Mouse (Mus musculus) CD4-positive, CD25-positive, alpha-beta regulatory T cell, adult 4 months (primary cell): ENCODE measurements around the gene Abhd8. TPM values are rescaled to one million over a fixed set of nuclear protein-coding genes. Genes with fewer than 3 reads are reported as not detected.
"Not testable (repeated sequence)": the region's sequence is repeated elsewhere in the genome, so short reads cannot be mapped to it uniquely, and the experiment has no call there.

ENCODE experiments used
- ATAC-seq: one replicate; pipeline ENCODE4 v1.8.0; 2017
- polyA plus RNA-seq, 2 experiments: library from polyadenylated mRNA; unstranded; fragments of 100-300 nt; shearing (Covaris generic); gene quantifications; one replicate each; pipeline ENCODE4 v1.2.1; 2017

Abhd8 gene
- polyA plus RNA-seq, 2 experiments from 2014 or later = 16.3 to 19.5 TPM

DNA sequence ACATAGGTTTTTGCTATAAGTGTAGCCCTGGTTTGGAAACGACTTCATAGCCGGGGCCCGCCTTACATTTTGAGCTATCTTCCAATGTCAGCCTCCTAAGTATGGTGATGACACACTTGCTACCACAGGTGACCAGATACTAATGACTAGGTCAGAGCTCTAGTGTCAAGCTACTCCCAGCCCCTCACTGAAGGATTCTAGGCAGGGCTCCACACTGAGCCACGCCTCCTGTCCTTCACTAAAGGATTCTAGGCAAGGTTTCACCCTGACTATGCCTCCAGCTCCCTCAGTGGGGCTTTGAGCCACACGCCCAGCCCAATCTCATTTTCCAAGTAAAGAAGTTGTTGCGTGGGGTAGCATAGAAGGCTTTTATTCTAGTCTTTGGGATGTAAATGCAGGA, 2.7 kb downstream of the Abhd8 start:
- ATAC-seq = no peak

GRCm38 (mm10) chr8:71457659-71458270, 5.7 kb downstream of the Abhd8 start:
- ATAC-seq = no peak

DNA sequence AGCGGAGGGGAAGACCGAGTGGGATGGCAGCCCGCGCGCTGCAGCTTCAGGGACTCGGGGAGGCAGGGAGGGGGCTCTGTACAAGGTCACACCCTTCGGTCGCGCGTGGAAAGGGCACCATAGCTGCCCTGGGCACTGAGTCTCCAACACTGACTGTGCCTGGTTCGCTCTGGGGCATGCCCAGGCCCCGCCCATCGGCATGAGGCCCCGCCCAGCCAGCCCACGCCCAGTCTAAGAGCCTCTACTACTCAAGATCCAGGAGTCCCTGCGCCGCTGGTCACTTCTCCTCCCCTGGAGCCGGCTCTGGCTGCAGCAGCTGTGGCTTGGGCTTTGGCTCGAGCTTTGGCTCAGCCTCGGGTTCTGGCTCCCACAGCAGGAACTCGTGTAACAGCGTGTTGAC, 6.5 kb downstream of the Abhd8 start:
- no peak for ATAC-seq

- ATAC-seq = no peak
Observed at GRCm38 (mm10) chr8:71454668-71455067, 8.8 kb downstream of the Abhd8 start.

GRCm38 (mm10) chr8:71452669-71453068, 10.8 kb downstream of the Abhd8 start:
- no peak for ATAC-seq

- ATAC-seq = no peak
Observed at GRCm38 (mm10) chr8:71451777-71452176, 11.7 kb downstream of the Abhd8 start.

DNA sequence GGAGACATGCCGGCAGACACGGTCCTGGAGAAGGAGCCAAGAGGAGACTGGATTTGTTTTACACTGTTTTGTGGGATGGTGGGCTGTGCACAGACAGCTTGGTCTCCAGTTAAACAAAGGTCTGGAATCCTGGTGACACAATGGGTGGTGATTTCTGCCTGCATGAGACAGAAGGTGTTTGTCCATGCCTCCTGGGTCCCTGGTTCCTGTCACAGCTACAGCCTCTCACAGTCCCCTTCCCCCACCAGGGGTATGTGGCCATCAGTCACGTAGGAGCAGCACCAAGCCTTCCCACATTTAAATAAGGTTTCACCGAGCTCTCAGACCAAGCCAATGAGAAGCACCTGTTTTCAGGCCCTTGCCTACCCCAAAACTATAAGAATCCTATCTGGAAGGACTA, 12.1 kb downstream of the Abhd8 start:
- no peak for ATAC-seq

DNA sequence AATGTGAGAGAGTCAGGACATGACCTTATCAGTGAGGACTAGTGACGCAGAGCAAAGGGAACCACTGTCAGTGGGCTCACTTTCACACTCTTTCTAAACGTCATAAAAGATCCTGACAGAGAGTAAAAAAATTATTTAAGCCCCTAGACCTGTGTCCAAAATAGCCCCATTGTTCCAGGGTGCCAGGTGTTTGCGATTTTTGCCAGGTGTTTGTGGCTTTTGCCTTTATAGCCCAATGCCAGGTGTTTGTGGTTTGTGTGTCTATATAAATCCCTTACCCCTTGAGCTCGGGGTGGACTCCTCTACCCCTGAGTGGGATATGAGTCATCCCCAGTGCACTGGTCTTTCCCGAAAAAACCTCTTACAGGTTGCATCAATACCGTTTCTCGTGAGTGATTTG, 18.4 kb downstream of the Abhd8 start:
- no peak for ATAC-seq

GRCm38 (mm10) chr8:71441404-71441803, 22.1 kb downstream of the Abhd8 start:
- ATAC-seq = peak; percentile 74

DNA sequence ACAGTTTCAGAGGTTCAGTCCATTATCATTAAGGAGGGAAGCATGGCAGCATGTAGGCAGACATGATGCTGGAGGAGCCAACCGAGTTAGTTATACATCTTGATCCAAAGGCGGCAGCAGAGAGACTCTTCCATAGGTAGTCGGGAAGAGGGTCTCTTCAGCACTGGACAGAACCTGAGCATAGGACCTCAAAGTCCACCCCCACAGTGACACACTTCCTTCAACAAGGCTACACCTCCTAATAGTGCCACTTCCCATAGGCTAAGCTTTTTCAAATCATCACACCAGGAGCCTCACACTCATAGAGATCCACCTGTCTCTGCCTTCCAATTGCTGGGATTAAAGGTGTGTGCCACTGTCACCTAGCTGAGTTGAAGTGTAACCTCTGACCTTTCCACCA, 26.4 kb downstream of the Abhd8 start:
- no peak for ATAC-seq

GRCm38 (mm10) chr8:71432935-71433334, 30.5 kb downstream of the Abhd8 start:
- ATAC-seq = not testable (repeated sequence)

DNA sequence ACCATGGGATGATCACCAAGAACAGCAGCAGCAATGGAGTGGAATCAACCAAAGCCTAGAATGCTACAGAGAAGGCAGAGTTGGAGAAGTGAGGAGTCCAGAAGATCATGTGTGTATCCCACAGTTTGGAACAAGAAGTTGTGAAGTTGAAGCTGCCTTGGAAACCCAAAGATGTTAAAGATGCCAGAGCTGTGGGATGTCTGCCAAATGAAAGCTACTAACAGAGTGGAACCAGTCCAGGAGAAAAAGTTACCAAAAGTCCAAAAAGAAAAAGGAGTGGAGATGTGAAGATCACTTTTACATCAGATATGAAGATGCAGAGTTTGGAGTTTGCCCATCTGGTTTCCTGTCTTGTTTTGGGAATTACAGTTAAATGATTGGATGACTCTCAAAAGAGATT, 41.3 kb downstream of the Abhd8 start:
- no peak for ATAC-seq

GRCm38 (mm10) chr8:71411535-71412273, 51.8 kb downstream of the Abhd8 start:
- peak; percentile 63 for ATAC-seq

DNA sequence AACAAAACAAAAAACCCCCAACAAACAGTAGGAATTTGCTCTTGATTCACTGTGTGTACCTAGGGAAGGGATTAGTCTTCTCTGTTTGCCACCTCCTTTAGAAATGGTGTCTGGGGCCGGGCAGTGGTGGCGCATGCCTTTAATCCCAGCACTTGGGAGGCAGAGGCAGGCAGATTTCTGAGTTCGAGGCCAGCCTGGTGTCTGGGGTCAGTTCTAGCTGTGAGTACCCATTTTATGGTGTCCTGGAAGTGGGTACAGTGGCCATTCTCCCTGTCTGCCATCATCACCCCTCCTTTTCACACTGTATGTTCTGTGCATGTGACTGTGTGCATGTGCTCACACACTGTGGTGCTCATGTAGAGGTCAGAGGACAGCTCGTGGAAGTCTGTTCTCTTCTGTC, 55.2 kb downstream of the Abhd8 start:
- ATAC-seq = no peak

DNA sequence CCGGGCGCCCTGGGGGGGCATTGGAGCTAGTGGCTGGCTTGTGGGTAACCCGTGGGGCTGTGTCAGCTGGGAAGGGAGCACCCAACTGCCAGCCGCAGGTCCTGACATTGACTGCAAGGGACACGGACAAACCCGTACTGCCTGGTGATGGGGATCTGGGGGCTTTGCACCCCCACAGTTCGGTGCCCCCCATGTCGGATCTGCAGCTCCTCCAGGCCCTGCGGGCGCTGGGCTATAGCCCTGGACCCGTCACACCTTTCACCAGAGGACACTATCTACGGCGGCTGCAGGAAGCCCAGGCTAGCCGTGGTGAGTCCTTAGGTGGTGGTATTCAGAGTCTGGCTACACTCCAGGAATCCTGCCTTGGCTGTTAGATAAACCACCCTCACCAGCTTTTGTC, 56.0 kb downstream of the Abhd8 start:
- no peak for ATAC-seq

Other genes with a start within 250 kb of the Abhd8 start
- 10 to 100 TPM; 13.8 to 16.6 TPM for gene Myo9b, start 190.9 kb downstream of the Abhd8 start, polyA plus RNA-seq
- 10 to 100 TPM; 43.6 to 45.4 TPM for gene Haus8, start 190.7 kb downstream of the Abhd8 start, polyA plus RNA-seq
- 100 to 1,000 TPM; 292 to 321 TPM for gene Use1, start 96.8 kb downstream of the Abhd8 start, polyA plus RNA-seq
- gene Ocel1, start 92.4 kb downstream of the Abhd8 start, polyA plus RNA-seq = 1 to 10 TPM; 3.9 to 4.1 TPM
- gene Nr2f6, start 81.7 kb downstream of the Abhd8 start, polyA plus RNA-seq = under 1 TPM in 1 of 2 experiments, not detected in 1; 0.36 TPM
- gene Ushbp1, start 67.9 kb downstream of the Abhd8 start, polyA plus RNA-seq = not detected
- gene Babam1, start 66.8 kb downstream of the Abhd8 start, polyA plus RNA-seq = 10 to 100 TPM; 54.6 to 55.8 TPM
- gene Ankle1, start 57.6 kb downstream of the Abhd8 start, polyA plus RNA-seq = 1 to 10 TPM in 1 of 2 experiments, under 1 TPM in 1; 0.20 to 1.6 TPM
- gene Mrpl34, start 1.3 kb upstream of the Abhd8 start, polyA plus RNA-seq = 10 to 100 TPM; 65.1 to 82.9 TPM
- gene Dda1, start 5.5 kb upstream of the Abhd8 start, polyA plus RNA-seq = 10 to 100 TPM; 22.5 to 22.7 TPM
- under 1 TPM in 1 of 2 experiments, not detected in 1; 0.20 TPM for gene Ano8, start 22.3 kb upstream of the Abhd8 start, polyA plus RNA-seq
- gene Gtpbp3, start 24.4 kb upstream of the Abhd8 start, polyA plus RNA-seq = 1 to 10 TPM; 2.9 to 3.1 TPM
- not detected for gene Plvap, start 48.1 kb upstream of the Abhd8 start, polyA plus RNA-seq
- not detected for gene Ccdc194, start 62.1 kb upstream of the Abhd8 start, polyA plus RNA-seq
- gene Bst2, start 73.8 kb upstream of the Abhd8 start, polyA plus RNA-seq = 100 to 1,000 TPM in 1 of 2 experiments, 10 to 100 TPM in 1; 75.3 to 150 TPM
- 10 to 100 TPM; 45.1 to 58.2 TPM for gene Mvb12a, start 79.3 kb upstream of the Abhd8 start, polyA plus RNA-seq
- gene Tmem221, start 95.2 kb upstream of the Abhd8 start, polyA plus RNA-seq = under 1 TPM in 1 of 2 experiments, not detected in 1; 0.79 TPM
- gene Nxnl1, start 102.9 kb upstream of the Abhd8 start, polyA plus RNA-seq = not detected
- gene Slc27a1, start 105.2 kb upstream of the Abhd8 start, polyA plus RNA-seq = 10 to 100 TPM in 1 of 2 experiments, 1 to 10 TPM in 1; 3.4 to 13.6 TPM
- 10 to 100 TPM; 51.5 to 53.4 TPM for gene Pgls, start 128.5 kb upstream of the Abhd8 start, polyA plus RNA-seq
- 1 to 10 TPM; 3.0 to 3.6 TPM for gene Fam129c, start 134.0 kb upstream of the Abhd8 start, polyA plus RNA-seq
- 10 to 100 TPM; 10.8 to 12.2 TPM for gene Colgalt1, start 147.3 kb upstream of the Abhd8 start, polyA plus RNA-seq
- gene Unc13a, start 208.1 kb upstream of the Abhd8 start, polyA plus RNA-seq = under 1 TPM; 0.47 to 0.50 TPM
- gene Jak3, start 212.6 kb upstream of the Abhd8 start, polyA plus RNA-seq = 10 to 100 TPM; 21.2 TPM
- gene Insl3, start 225.6 kb upstream of the Abhd8 start, polyA plus RNA-seq = 10 to 100 TPM; 15.1 to 24.5 TPM
- 1 to 10 TPM; 3.4 to 6.5 TPM for gene B3gnt3, start 238.1 kb upstream of the Abhd8 start, polyA plus RNA-seq